Mouse (Mus musculus) C2C12 (cell line): ENCODE data around the gene Mlana.

Source experiments
- CEBPB ChIP-seq: IDR thresholded peaks from one replicate; pipeline ENCODE4 v1.6.1; 2011; ENCODE audit warnings: low read depth, mild to moderate bottlenecking, control low read depth, moderate library complexity
- CTCF ChIP-seq: IDR thresholded peaks from one replicate; pipeline ENCODE4 v1.5.1; 2011; ENCODE audit not compliant: control insufficient read depth, insufficient read depth, insufficient read length
- FOSL1 ChIP-seq: IDR thresholded peaks from one replicate; pipeline ENCODE4 v1.8.0; 2011; ENCODE audit warnings: mild to moderate bottlenecking, low read length; ENCODE audit not compliant: poor library complexity, insufficient read depth, severe bottlenecking
- MAX ChIP-seq: IDR thresholded peaks from one replicate; pipeline ENCODE4 v1.6.1; 2011; ENCODE audit warnings: mild to moderate bottlenecking, control low read depth
- MYOD1 ChIP-seq: IDR thresholded peaks from one replicate; pipeline ENCODE4 v1.6.1; 2011; ENCODE audit warnings: low read depth; ENCODE audit not compliant: control insufficient read depth, insufficient read length
- MYOG ChIP-seq: IDR thresholded peaks from one replicate; pipeline ENCODE4 v1.6.1; 2011; ENCODE audit not compliant: control insufficient read depth, insufficient read length; ENCODE audit errors: extremely low read depth
- USF1 ChIP-seq: IDR thresholded peaks from one replicate; pipeline ENCODE4 v1.6.1; 2011; ENCODE audit warnings: low read depth, mild to moderate bottlenecking, control low read depth, moderate library complexity

- TF ChIP-seq CTCF = no peak
- TF ChIP-seq MYOG = no peak
- TF ChIP-seq CEBPB = no peak
- TF ChIP-seq MAX = no peak
- no peak for TF ChIP-seq USF1
- TF ChIP-seq FOSL1 = no peak
- no peak for TF ChIP-seq MYOD1
These were observed 15.8 kb downstream of the Mlana start for GRCm38 (mm10) chr19:29713451-29713850.
